Mouse (Mus musculus) ES-E14 (cell line): ENCODE measurements around the gene Exoc3l. TPM values are rescaled to one million over a fixed set of nuclear protein-coding genes. Genes with fewer than 3 reads are reported as not detected.

Experiments
- DNase-seq: peaks from one replicate; pipeline ENCODE4 v3.0.0-alpha.2; 2013; ENCODE audit warnings: low read depth, low spot score
- H3K27ac ChIP-seq: 2 replicates; pipeline ENCODE4 v1.5.1; 2012; ENCODE audit warnings: low read depth, mild to moderate bottlenecking, low read length, moderate library complexity, mixed read lengths; ENCODE audit not compliant: poor library complexity, insufficient read depth, severe bottlenecking
- H3K36me3 ChIP-seq: 2 replicates; pipeline ENCODE4 v1.6.1; 2012; ENCODE audit warnings: mild to moderate bottlenecking, low read length, moderate library complexity, mixed read lengths; ENCODE audit not compliant: control insufficient read depth, poor library complexity, insufficient read depth, severe bottlenecking
- H3K4me1 ChIP-seq, 2 experiments: fragments of 150-350 bp in 1 of 2; sonication (generic) in 1 of 2; 2 replicates each; pipeline ENCODE4 v1.6.1; 2012; ENCODE audit warnings: low read length in 2 of 2, mild to moderate bottlenecking in 1 of 2, mixed read lengths in 1 of 2; ENCODE audit not compliant: control insufficient read depth in 2 of 2, insufficient read depth in 2 of 2, poor library complexity in 1 of 2
- H3K4me3 ChIP-seq, 2 experiments: fragments of 150-350 bp in 1 of 2; sonication (generic) in 1 of 2; 2 replicates each; pipeline ENCODE4 v1.5.1; 2012; ENCODE audit warnings: low read length in 2 of 2, low read depth in 1 of 2, mild to moderate bottlenecking in 1 of 2, mixed read lengths in 1 of 2; ENCODE audit not compliant: insufficient read depth in 1 of 2, poor library complexity in 1 of 2, severe bottlenecking in 1 of 2
- H3K9ac ChIP-seq: 2 replicates; pipeline ENCODE4 v1.6.1; 2012; ENCODE audit warnings: low read depth, mild to moderate bottlenecking, low read length, mixed read lengths; ENCODE audit not compliant: poor library complexity, insufficient read depth, severe bottlenecking
- H3K9me3 ChIP-seq: fragments of 150-350 bp; sonication (generic); 2 replicates; pipeline ENCODE4 v1.6.1; 2012; ENCODE audit warnings: low read depth, mild to moderate bottlenecking, low read length; ENCODE audit not compliant: control insufficient read depth, insufficient read depth
- CHD2 ChIP-seq: IDR thresholded peaks from 2 replicates; pipeline ENCODE4 v1.6.1; 2014; ENCODE audit warnings: mild to moderate bottlenecking, low read depth, low read length, inconsistent platforms
- HCFC1 ChIP-seq: IDR thresholded peaks from 2 replicates; pipeline ENCODE4 v1.6.1; 2012; ENCODE audit warnings: low read length, inconsistent platforms, borderline replicate concordance; ENCODE audit not compliant: insufficient read depth
- MAFK ChIP-seq: IDR thresholded peaks from 2 replicates; pipeline ENCODE4 v1.6.1; 2014; ENCODE audit warnings: mild to moderate bottlenecking, low read depth, low read length, inconsistent platforms; ENCODE audit not compliant: insufficient read depth
- ZC3H11A ChIP-seq: IDR thresholded peaks from 2 replicates; pipeline ENCODE4 v1.6.1; 2012; ENCODE audit warnings: low read depth, mild to moderate bottlenecking, inconsistent platforms, low read length, borderline replicate concordance
- ZNF384 ChIP-seq: IDR thresholded peaks from 2 replicates; pipeline ENCODE4 v1.6.1; 2012; ENCODE audit warnings: low read depth, low read length, inconsistent platforms
- in situ Hi-C, 2 experiments: fragments of 600-800 bp; cut with MboI; formaldehyde crosslinking; loops; one replicate each; pipeline ENCODE4 v1.15.1; 2025; ENCODE audit warnings: low sequenced_read_pairs in 2 of 2, inconsistent platforms in 1 of 2; ENCODE audit not compliant: unreplicated experiment in 2 of 2
- total RNA-seq: library from RNA; depleted of rRNA; stranded (reverse); fragments of 300-350 nt; gene quantifications from 2 replicates; pipeline ENCODE4 v1.2.3, GENCODE M21; 2012

The Exoc3l gene
- total RNA-seq, 1 experiment = 22.0 TPM

- Histone ChIP-seq H3K27ac (no peak overlapping the region), H3K9me3 (no peaks in the 10 kb centered on the region), H3K4me3 (no peak overlapping the region), H3K4me1 (no peaks in the 10 kb centered on the region), H3K36me3 (peaks cover 20% of the 10 kb centered on the region; the same call in 1 of the 2 replicates), H3K9ac (no peak overlapping the region)
- in situ Hi-C loops = no loop called here
- no peak for DNase-seq
- TF ChIP-seq ZNF384 (no peak), HCFC1 (no peak), CHD2 (no peak), MAFK (no peak), ZC3H11A (no peak)
Observed at GRCm38 (mm10) chr8:105311718-105312117, 15.8 kb upstream of the Exoc3l start.

GRCm38 (mm10) chr8:105310118-105310517 is 14.2 kb upstream of the Exoc3l start:
- Histone ChIP-seq H3K4me3 (no peak overlapping the region), H3K4me1 (peaks cover 0 to 3% of the 10 kb centered on the region in 2 experiments; a peak in 2 of 4 replicates), H3K9ac (no peak overlapping the region), H3K27ac (no peak overlapping the region), H3K9me3 (no peaks in the 10 kb centered on the region), H3K36me3 (peaks cover 20% of the 10 kb centered on the region; the same call in 1 of the 2 replicates)
- TF ChIP-seq ZC3H11A (no peak), CHD2 (no peak), MAFK (no peak), HCFC1 (no peak), ZNF384 (no peak)
- in situ Hi-C loops = no loop called here
- no peak for DNase-seq

- in situ Hi-C loops = no loop called here
- no peak for DNase-seq
- no peak overlapping the region for H3K9ac ChIP-seq
- no peak overlapping the region for H3K27ac ChIP-seq
- peaks cover 26% of the 10 kb centered on the region for H3K36me3 ChIP-seq
- H3K4me1 ChIP-seq = peaks cover 0 to 10% of the 10 kb centered on the region in 2 experiments; a peak in 2 of 4 replicates
- H3K9me3 ChIP-seq = no peaks in the 10 kb centered on the region
- no peak for TF ChIP-seq ZNF384
- no peak for TF ChIP-seq CHD2
- TF ChIP-seq HCFC1 = no peak
- TF ChIP-seq MAFK = no peak
- TF ChIP-seq ZC3H11A = no peak
- no peak overlapping the region for H3K4me3 ChIP-seq
Observed at GRCm38 (mm10) chr8:105309142-105309847, 13.4 kb upstream of the Exoc3l start.

- H3K36me3 ChIP-seq = peaks cover 35% of the 10 kb centered on the region
- in situ Hi-C loops = no loop called here
- no peak for TF ChIP-seq HCFC1
- TF ChIP-seq ZC3H11A = no peak
- TF ChIP-seq MAFK = no peak
- no peak for TF ChIP-seq CHD2
- TF ChIP-seq ZNF384 = no peak
Observed at GRCm38 (mm10) chr8:105308428-105308827, 12.5 kb upstream of the Exoc3l start.

More at GRCm38 (mm10) chr8:105308428-105308827, 12.5 kb upstream of the Exoc3l start:
- Histone ChIP-seq H3K4me3 (no peak overlapping the region), H3K9me3 (no peaks in the 10 kb centered on the region), H3K9ac (no peak overlapping the region), H3K4me1 (peaks cover 0 to 15% of the 10 kb centered on the region in 2 experiments; a peak in 2 of 4 replicates), H3K27ac (no peak overlapping the region)
- no peak for DNase-seq
